Mouse (Mus musculus) fibroblast of lung, adult 2 months (primary cell): ENCODE data around the gene Aldh1a3.

Experiments
- DNase-seq: peaks from one replicate; pipeline ENCODE4 v3.0.0-alpha.2; 2011; ENCODE audit warnings: low read depth

Gene Aldh1a3

DNA sequence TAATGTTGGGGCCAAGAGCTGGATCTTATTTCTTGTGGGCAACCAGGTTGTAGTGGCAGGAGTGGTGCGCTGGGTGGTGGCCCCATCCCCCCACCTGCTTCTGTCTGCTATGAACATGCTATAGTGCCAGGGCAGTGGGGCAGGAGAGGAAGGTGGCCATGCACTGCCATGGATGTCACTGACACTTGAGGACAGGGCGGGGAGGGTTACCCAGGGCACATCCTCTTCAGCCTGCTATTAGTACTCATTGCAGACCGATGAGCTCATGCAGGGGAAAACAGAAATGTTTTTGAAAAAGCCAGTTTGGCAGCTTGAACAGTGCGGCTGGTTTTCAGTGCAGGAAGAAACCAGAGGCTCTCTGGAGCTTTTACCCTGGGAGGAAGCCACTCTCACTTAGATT lies 10.5 kb downstream of the Aldh1a3 start:
- no peak for DNase-seq

DNA sequence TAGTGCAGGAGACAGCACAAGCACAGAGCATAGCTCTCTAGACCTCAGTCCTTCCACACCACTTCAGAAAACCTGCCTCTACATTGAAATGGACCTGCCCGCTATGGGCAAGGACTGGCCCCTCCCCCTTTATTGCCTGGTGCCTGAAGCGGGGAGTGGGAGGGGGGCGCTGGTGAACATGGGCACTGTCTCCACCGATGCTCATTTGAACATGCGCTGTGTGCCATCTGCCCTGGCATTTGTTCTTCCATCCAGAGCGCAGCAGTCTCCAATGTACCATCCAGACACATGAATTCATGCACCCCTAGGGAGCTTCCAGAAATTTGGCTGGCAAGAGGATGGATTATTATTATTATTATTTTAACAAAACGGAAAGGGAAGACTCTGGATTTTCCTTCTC lies 14.2 kb downstream of the Aldh1a3 start:
- no peak for DNase-seq

DNA sequence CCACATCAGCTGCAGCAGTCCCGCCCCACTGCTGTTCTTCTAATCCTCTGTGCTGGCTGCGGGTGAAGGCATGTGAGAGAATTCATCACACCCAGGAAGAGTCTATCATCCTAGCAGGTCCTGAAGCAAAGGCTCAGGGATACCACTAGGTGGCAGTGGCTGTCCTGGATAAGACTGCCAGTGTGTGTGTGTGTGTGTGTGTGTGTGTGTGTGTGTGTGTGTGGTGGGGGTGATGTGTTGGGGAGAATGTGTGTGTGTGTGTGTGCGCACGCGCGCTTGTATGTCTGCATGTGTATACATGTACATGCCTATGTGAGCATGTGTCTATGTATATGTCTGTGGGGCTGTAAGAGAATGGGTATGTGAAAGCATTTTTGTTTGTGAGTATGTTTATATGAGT lies 17.9 kb downstream of the Aldh1a3 start:
- DNase-seq = no peak

GRCm38 (mm10) chr7:66406971-66407370 lies 20.3 kb downstream of the Aldh1a3 start:
- no peak for DNase-seq

- no peak for DNase-seq
These were observed 21.2 kb downstream of the Aldh1a3 start for GRCm38 (mm10) chr7:66405951-66406721.

DNA sequence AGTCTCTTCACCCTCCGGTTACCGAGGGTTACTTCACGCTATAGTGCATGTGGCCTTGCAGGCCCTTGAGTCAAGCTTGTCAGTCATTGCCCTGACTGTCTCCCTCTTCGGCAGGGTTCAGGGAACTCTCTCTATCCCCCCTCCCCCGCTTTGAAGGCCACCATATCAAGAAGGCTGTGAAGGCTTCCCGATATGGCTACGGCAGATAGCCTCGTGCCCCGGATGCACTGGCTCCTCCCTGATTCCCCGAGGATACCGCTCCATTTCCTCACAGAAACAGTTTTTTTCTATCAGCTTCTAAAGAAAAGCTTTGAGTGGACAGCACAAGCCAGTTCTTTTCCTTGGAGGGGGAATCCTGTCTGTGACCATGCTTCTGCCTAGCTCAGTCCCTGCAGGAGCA lies 21.8 kb downstream of the Aldh1a3 start:
- no peak for DNase-seq

DNA sequence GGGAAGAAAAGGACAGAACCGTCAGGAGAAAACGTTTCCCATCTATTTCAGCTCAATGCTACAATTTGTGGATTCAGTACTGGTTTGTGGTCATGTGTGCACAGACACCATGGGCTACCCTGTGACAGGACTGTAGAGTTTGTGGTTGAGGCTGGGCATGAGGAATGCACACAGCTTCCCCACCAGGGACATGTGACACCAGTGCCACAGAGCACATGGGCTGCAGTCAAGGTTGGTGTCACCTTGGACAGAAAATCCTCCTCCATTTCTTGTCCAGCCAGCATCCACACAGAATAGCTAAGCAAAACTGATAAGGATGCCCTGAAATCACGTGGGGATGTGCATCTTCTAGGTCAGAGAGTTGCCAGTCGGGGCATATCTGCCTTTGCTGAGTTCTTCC lies 22.5 kb downstream of the Aldh1a3 start:
- no peak for DNase-seq

GRCm38 (mm10) chr7:66404141-66404540 lies 23.2 kb downstream of the Aldh1a3 start:
- DNase-seq = no peak

- no peak for DNase-seq
These were observed 24.4 kb downstream of the Aldh1a3 start for GRCm38 (mm10) chr7:66402876-66403275.

- DNase-seq = no peak
These were observed 25.7 kb downstream of the Aldh1a3 start for GRCm38 (mm10) chr7:66401605-66402004.

GRCm38 (mm10) chr7:66397288-66397687 lies 30.0 kb downstream of the Aldh1a3 start:
- DNase-seq = no peak

DNA sequence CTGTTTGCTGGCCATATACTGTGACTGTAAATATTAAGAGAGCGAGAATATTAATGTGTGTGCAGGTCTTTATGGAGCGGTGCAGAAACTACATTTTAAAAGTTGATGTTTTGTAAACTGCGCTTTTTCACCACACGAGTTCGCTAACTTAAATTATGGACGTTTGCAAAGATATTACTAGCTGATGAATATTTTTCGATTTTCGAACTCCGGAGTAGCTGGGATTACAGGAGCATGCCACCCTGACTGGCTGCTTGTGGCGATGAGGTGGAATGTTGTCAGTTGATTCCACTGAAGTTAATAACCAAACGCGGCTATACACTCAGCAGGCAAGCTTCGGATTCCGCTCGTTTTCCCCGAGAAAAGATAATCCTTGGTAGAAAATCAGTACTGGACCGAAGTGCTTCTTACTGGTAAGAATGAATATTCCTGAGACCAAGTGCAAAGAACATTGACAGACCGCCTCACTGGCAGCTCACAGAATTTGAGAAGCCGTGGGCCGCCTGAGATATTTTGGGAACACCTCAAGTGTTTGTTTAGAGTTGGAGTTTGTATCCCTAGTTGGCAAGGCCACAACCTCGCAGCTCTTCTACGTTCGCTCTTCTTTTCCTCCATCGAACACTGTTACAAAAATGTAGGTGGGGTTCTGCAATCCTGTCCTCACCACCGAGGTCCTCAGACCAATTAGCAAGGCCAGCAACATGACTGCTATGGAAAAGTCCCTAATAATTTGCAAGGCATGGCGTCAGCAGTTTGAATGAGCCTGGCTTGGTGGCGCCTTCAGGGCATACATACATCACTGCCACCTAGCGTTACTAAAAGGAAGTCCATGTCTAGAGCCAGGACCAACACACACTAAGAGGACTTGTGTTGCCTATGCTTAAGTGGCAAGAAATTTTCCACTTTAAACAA lies 38.4 kb downstream of the Aldh1a3 start:
- DNase-seq = peak; percentile 83

- DNase-seq = no peak
These were observed 39.4 kb downstream of the Aldh1a3 start, which contains the start of gene Lrrk1 for GRCm38 (mm10) chr7:66387813-66388521. Gene Lrrk1, minus strand, starts transcription at chr7:66388350.

DNA sequence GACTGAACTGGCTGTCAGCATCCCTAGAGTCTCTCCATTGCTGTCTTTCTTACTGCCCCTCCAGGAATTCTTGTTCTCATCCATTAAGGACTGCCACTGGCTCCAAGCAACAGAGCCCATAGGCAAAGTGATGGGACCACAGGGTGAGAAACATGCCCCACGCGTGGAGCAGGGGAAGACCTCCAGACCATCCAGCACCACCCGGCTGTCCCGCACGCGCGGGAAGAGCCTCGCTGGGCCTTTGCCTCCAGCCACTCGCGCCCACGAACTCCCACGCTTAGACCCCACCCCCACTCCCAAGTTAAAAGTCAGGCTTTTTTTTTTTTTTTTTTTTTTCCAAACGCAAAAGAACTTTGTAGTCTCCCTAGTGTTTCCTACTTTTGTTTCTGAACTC lies 39.9 kb downstream of the Aldh1a3 start:
- DNase-seq = no peak

- no peak for DNase-seq
These were observed 40.9 kb downstream of the Aldh1a3 start for GRCm38 (mm10) chr7:66386411-66386810.

GRCm38 (mm10) chr7:66385826-66386225 lies 41.5 kb downstream of the Aldh1a3 start:
- no peak for DNase-seq

DNA sequence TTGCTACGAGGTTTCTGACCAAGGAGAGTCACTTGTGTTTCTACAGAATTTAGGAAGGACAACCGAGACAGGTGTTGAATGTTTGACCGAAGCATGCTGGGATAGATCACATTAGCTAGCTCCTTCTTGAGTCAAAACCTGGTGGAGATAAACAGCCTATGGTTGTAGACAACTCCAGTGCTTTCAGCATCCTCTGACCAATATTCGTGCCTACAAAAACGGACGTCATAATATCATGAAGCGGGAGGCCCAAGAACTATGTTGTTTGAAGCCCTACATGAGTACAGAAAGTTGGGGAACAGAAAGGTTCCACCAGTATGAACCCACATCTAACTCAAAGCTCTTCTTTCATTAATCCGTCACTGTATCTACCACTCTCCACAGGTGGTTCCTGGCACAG lies 42.4 kb downstream of the Aldh1a3 start:
- DNase-seq = no peak

DNA sequence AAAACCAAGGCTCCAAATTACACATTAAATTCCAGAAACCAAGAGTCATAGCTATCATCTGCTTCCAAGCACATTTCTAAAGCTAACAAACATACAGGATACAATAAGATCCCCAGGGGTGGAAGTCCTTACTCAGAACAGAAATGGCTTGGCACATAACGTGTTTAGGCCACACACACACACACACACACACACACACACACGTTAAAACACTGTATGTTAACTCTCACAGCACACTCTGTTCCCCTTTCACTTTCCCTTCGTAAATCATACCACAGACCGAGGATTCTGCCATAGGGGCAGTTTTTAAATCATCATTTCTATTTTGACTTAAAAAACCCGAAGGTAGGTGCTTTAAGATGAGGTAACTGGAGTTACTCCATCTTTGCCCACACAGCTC lies 43.1 kb downstream of the Aldh1a3 start:
- no peak for DNase-seq

GRCm38 (mm10) chr7:66376560-66376959 lies 50.8 kb downstream of the Aldh1a3 start:
- no peak for DNase-seq

GRCm38 (mm10) chr7:66375736-66376135 lies 51.6 kb downstream of the Aldh1a3 start:
- no peak for DNase-seq

DNA sequence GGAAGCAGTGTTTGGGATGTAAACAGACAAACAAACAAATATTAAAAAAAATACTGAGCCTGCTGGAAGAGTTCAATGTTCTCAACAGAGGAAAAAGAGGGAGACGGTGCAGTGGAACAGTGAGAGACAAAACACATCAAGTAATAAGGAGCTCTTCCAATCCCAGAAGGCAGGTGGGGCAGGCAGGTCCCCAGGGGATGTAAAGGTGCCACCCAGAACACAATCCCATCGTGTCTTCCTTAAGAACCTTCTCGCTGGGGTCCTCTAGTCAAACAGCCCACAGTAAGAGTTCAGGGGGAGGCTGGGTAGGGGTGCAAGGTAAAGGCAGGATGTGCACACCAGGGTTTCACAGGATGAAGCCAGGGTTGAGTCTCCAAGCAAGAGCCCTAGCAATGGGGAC lies 53.9 kb downstream of the Aldh1a3 start:
- DNase-seq = no peak

DNA sequence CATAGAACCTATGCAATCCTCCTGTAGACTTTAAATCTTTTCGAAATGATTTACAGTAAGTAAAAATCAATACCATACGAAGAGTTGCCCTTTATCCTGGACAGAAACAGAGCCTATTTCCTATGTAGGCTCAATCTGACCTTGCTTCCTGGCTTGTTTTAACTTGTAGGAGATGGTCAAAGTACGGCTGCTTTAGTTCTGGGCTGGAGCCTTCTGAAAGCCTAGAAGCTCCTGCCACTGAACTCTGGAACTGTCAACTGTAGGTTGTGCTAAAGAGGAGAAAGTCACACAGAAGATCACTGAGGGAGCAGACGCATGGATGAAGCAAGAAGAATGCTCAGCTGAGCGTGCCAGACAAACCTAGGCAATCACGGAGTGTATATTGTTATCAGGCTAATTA lies 56.3 kb downstream of the Aldh1a3 start:
- no peak for DNase-seq
